8 mouse cellular contexts compared by ENCODE assay signal in the genomic region with DNA sequence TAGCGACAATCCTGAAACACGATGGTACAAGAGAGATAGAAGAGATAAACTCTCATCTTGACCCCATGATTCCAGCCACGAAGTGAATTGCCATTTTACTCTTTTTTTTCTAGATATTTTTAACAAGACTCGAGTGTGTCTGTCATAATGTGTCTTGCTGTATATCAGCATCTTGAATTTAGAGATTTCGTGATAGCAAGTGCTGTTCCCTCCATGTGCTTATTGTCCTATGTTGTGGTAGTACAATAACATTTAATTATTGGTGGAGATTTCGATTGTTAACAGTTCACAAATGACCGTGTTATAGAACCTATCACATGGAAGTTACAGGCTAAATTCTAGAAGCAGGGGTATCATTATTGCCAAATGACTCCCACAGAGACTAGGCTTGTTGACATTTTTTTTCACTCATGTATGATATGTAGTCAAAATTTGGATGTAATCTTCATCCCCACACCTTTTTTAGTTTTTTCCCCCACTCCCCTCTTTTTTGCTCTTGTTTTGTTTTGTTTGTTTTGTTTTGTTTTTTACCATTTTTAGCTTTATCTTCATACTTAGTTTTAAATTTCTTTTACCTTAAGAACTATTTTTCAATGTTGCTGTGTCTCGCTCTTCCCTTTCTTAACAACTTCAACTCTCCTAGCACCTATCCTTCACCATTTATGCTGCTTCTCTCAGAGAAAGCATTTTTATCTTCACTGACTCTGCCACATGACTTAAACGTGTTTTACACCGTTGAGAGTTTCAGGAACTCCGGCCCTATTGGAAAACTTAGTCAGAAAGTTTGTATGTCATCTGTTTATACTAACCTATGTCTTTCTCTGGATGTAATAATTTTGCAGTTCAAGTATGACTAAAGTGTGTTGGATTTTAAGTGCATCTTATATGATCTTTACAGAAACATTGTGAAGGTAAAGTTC. TPM values are rescaled to one million over a fixed set of nuclear protein-coding genes. Genes with fewer than 3 reads are reported as not detected.
DNase-seq lines count a peak whose midpoint lies in the region; ATAC-seq and TF ChIP-seq lines count a peak whose summit lies in the region.

No protein-coding gene starts in this region.

- peak overlapping the region; percentile 97 for H3K4me2 ChIP-seq in liver, embryonic 12.5 days

- H3K9me3 ChIP-seq in erythroblast, embryonic 14.5 days (ENCODE audit: control insufficient read depth, low read length): no peaks in the 10 kb centered on the region
- no peaks in the 10 kb centered on the region for H3K9me3 ChIP-seq in liver, embryonic 12.5 days (replicated peaks)

- no peak overlapping the region for H3K27ac ChIP-seq in thymus, adult 2 months (ENCODE audit: control insufficient read depth, insufficient read depth, low read length)
- peak overlapping the region; percentile 94 for H3K27ac ChIP-seq in liver, embryonic 12.5 days

- WGBS in thymus, adult 2 months: 36% methylated on average over 11 of the region's 11 CpGs
- 23% methylated on average over 11 of the region's 11 CpGs for WGBS in liver, embryonic 12.5 days (ENCODE audit: insufficient replicate concordance)

- DNase-seq in thymus, adult 2 months: no peak
- DNase-seq in thymus, postnatal 0 days (ENCODE audit: low spot score): no peak
- DNase-seq in layer of hippocampus, adult 9-11 months: no peak
- DNase-seq in adipocyte (ENCODE audit: low spot score): no peak

- H3K4me3 ChIP-seq in erythroblast, embryonic 14.5 days (replicated peaks): peak overlapping the region; percentile 85
- peak overlapping the region; percentile 86 for H3K4me3 ChIP-seq in thymus, adult 2 months (ENCODE audit: control insufficient read depth, insufficient read depth, low read length)
- H3K4me3 ChIP-seq in liver, embryonic 12.5 days: peak overlapping the region; percentile 99

- H3K9ac ChIP-seq in liver, embryonic 12.5 days: peak overlapping the region; percentile 94

- no peak for TF ChIP-seq CTCF in thymus, adult 2 months (IDR thresholded peaks at IDR 0.05; ENCODE audit: borderline replicate concordance, control insufficient read depth, extremely low read depth, insufficient read depth, low read length, poor library complexity)

- TF ChIP-seq POLR2A in thymus, adult 2 months (IDR thresholded peaks at IDR 0.05; ENCODE audit: control insufficient read depth, extremely low read depth, insufficient read depth, low read length, poor library complexity): no peak

- H3K4me1 ChIP-seq in erythroblast, embryonic 14.5 days (ENCODE audit: control insufficient read depth): peaks cover 67% of the 10 kb centered on the region
- peaks cover 5% of the 10 kb centered on the region; the same call in 1 of the 2 replicates for H3K4me1 ChIP-seq in thymus, adult 2 months (replicated peaks; ENCODE audit: control insufficient read depth, insufficient read depth, low read length)
- H3K4me1 ChIP-seq in liver, embryonic 12.5 days: peaks cover 43% of the 10 kb centered on the region

- H3K36me3 ChIP-seq in erythroblast, embryonic 14.5 days (ENCODE audit: control insufficient read depth): peaks cover 50% of the 10 kb centered on the region
- peaks cover 4% of the 10 kb centered on the region for H3K36me3 ChIP-seq in thymus, adult 2 months (ENCODE audit: control insufficient read depth, insufficient read depth, low read length)
- H3K36me3 ChIP-seq in liver, embryonic 12.5 days: peaks cover 46% of the 10 kb centered on the region

- no peaks in the 10 kb centered on the region for H3K27me3 ChIP-seq in erythroblast, embryonic 14.5 days (ENCODE audit: control insufficient read depth)
- no peaks in the 10 kb centered on the region for H3K27me3 ChIP-seq in thymus, adult 2 months (ENCODE audit: control insufficient read depth, insufficient read depth, low read length)
- no peaks in the 10 kb centered on the region for H3K27me3 ChIP-seq in liver, embryonic 12.5 days (replicated peaks)

- no peak for ATAC-seq in erythroblast, adult 5-6 weeks (replicated peaks; ENCODE audit: low FRiP score, poor library complexity, severe bottlenecking)
- ATAC-seq in liver, embryonic 12.5 days: no peak
- ATAC-seq in inflammation-experienced regulatory T-cells, adult 6 months: no peak

RNA-seq across cellular contexts. Expression of gene Psmc2, which starts 2.4 kb away (rescaled TPM):
- 1.0 and 1.5 TPM in 2 replicates for polyA plus RNA-seq in erythroblast, embryonic 14.5 days (2012)
- 38.2 and 38.4 TPM in 2 replicates for total RNA-seq in erythroblast, adult 5-6 weeks (2015; ENCODE audit: low replicate concordance)
- 35.4 and 40.5 TPM in 2 replicates for total RNA-seq in erythroblast, adult 5-6 weeks (2017; ENCODE audit: low replicate concordance)
- polyA plus RNA-seq in thymus, adult 2 months (2012; rRNA removed): 25.3 and 27.2 TPM in 2 replicates
- 195 and 204 TPM in 2 replicates for polyA plus RNA-seq in thymus, postnatal 0 days (2015; fragmentation: Nextera tagmentation; extraction: Ambion mirVana)
- 188 and 189 TPM in 2 replicates for polyA plus RNA-seq in liver, embryonic 12.5 days (2016; fragmentation: Nextera tagmentation; extraction: Ambion mirVana)
- 100 to 1,000 TPM; 141 to 170 (median 159) TPM for polyA plus RNA-seq in inflammation-experienced regulatory T-cells, adult 6 months (2017; shearing (Covaris generic))

RNA-seq across cellular contexts. Expression of gene Dnajc2, which starts 2.4 kb away (rescaled TPM):
- polyA plus RNA-seq in erythroblast, embryonic 14.5 days (2012): 0.77 and 0.83 TPM in 2 replicates
- 24.2 and 26.3 TPM in 2 replicates for total RNA-seq in erythroblast, adult 5-6 weeks (2015; ENCODE audit: low replicate concordance)
- total RNA-seq in erythroblast, adult 5-6 weeks (2017; ENCODE audit: low replicate concordance): 33.3 and 36.5 TPM in 2 replicates
- polyA plus RNA-seq in thymus, adult 2 months (2012; rRNA removed): 17.0 and 27.0 TPM in 2 replicates
- polyA plus RNA-seq in thymus, postnatal 0 days (2015; fragmentation: Nextera tagmentation; extraction: Ambion mirVana): 125 and 126 TPM in 2 replicates
- 66.6 and 67.6 TPM in 2 replicates for polyA plus RNA-seq in liver, embryonic 12.5 days (2016; fragmentation: Nextera tagmentation; extraction: Ambion mirVana)
- 10 to 100 TPM; 35.8 to 48.6 (median 41.4) TPM for polyA plus RNA-seq in inflammation-experienced regulatory T-cells, adult 6 months (2017; shearing (Covaris generic))

RNA-seq across cellular contexts. Expression of gene Pmpcb, which starts 50.5 kb away (rescaled TPM):
- 1.3 and 1.4 TPM in 2 replicates for polyA plus RNA-seq in erythroblast, embryonic 14.5 days (2012)
- total RNA-seq in erythroblast, adult 5-6 weeks (2015; ENCODE audit: low replicate concordance): 14.6 and 20.8 TPM in 2 replicates
- 31.6 and 35.8 TPM in 2 replicates for total RNA-seq in erythroblast, adult 5-6 weeks (2017; ENCODE audit: low replicate concordance)
- 29.3 and 34.0 TPM in 2 replicates for polyA plus RNA-seq in thymus, adult 2 months (2012; rRNA removed)
- 68.0 and 71.5 TPM in 2 replicates for polyA plus RNA-seq in thymus, postnatal 0 days (2015; fragmentation: Nextera tagmentation; extraction: Ambion mirVana)
- polyA plus RNA-seq in liver, embryonic 12.5 days (2016; fragmentation: Nextera tagmentation; extraction: Ambion mirVana): 49.2 and 53.7 TPM in 2 replicates
- polyA plus RNA-seq in inflammation-experienced regulatory T-cells, adult 6 months (2017; shearing (Covaris generic)): 10 to 100 TPM; 79.0 to 84.3 (median 82.6) TPM

Comparison
In these comparisons a context has a peak if more than half of its experiments do, and no peak if none do; other contexts are left out.
1. RNA of gene Psmc2, which starts 2.4 kb away (polyA plus RNA-seq): 195 to 204 TPM in thymus, postnatal 0 days, 188 to 189 TPM in liver, embryonic 12.5 days, 141 to 170 TPM in inflammation-experienced regulatory T-cells, adult 6 months and 25.3 to 27.2 TPM in thymus, adult 2 months; 1.0 to 1.5 TPM in erythroblast, embryonic 14.5 days; every median in the first group is over 10 times any median in the second.
2. RNA of gene Pmpcb, which starts 50.5 kb away (polyA plus RNA-seq): 79.0 to 84.3 TPM in inflammation-experienced regulatory T-cells, adult 6 months, 68.0 to 71.5 TPM in thymus, postnatal 0 days, 49.2 to 53.7 TPM in liver, embryonic 12.5 days and 29.3 to 34.0 TPM in thymus, adult 2 months; 1.3 to 1.4 TPM in erythroblast, embryonic 14.5 days; every median in the first group is over 10 times any median in the second.
3. Peak in every context shown above with its lines, with median percentiles within 50 percentile points of each other: H3K4me3 ChIP-seq.